Mouse (Mus musculus) cerebellum, postnatal 36 days (tissue): ENCODE measurements at regions not wholly inside any gene's neighbourhood (a gene's known extent, or its start where the extent isn't known, plus 50 kb on each side); places are given as distances from the start of the nearest gene placed in this dataset.

Experiments
- DNase-seq, 2 experiments: peaks; one replicate each; pipeline ENCODE4 v3.0.0; 2021 to 2022; ENCODE audit warnings: mixed read lengths in 2 of 2

- no peak for DNase-seq
These were observed 205.7 kb downstream of the Rpap3 start for GRCm38 (mm10) chr15:97499821-97500385.

- DNase-seq, result no peak
These were observed 206.4 kb downstream of the Rpap3 start for GRCm38 (mm10) chr15:97499240-97499639.

- no peak for DNase-seq
These were observed 207.2 kb downstream of the Rpap3 start for GRCm38 (mm10) chr15:97498375-97498774.

- DNase-seq, result no peak
These were observed 209.6 kb downstream of the Rpap3 start for GRCm38 (mm10) chr15:97496026-97496425.

- DNase-seq, result no peak
These were observed 212.3 kb downstream of the Rpap3 start for GRCm38 (mm10) chr15:97493340-97493739.

GRCm38 (mm10) chr15:97491796-97492195, 213.8 kb downstream of the Rpap3 start:
- DNase-seq, result no peak

- no peak for DNase-seq
These were observed 218.2 kb downstream of the Rpap3 start for GRCm38 (mm10) chr15:97487425-97487824.

GRCm38 (mm10) chr15:97471986-97472779, 225.1 kb upstream of the Amigo2 start:
- DNase-seq, result no peak

- no peak for DNase-seq
These were observed 224.4 kb upstream of the Amigo2 start for GRCm38 (mm10) chr15:97471476-97471875.

- DNase-seq, result no peak
These were observed 222.7 kb upstream of the Amigo2 start for GRCm38 (mm10) chr15:97469684-97470344.

GRCm38 (mm10) chr15:97468732-97469683, 221.9 kb upstream of the Amigo2 start:
- no peak for DNase-seq

- DNase-seq, result no peak
These were observed 220.8 kb upstream of the Amigo2 start for GRCm38 (mm10) chr15:97467781-97468485.

- no peak for DNase-seq
These were observed 219.9 kb upstream of the Amigo2 start for GRCm38 (mm10) chr15:97466906-97467465.

GRCm38 (mm10) chr15:97466110-97466509, 219.0 kb upstream of the Amigo2 start:
- DNase-seq, result no peak

- no peak for DNase-seq
These were observed 218.3 kb upstream of the Amigo2 start for GRCm38 (mm10) chr15:97465366-97465765.

GRCm38 (mm10) chr15:97464737-97465136, 217.7 kb upstream of the Amigo2 start:
- DNase-seq, result no peak

- DNase-seq, result no peak
These were observed 215.5 kb upstream of the Amigo2 start for GRCm38 (mm10) chr15:97462587-97462986.

- DNase-seq, result no peak
These were observed 214.9 kb upstream of the Amigo2 start for GRCm38 (mm10) chr15:97462006-97462405.

GRCm38 (mm10) chr15:97461060-97461459, 214.0 kb upstream of the Amigo2 start:
- no peak for DNase-seq

- no peak for DNase-seq
These were observed 213.3 kb upstream of the Amigo2 start for GRCm38 (mm10) chr15:97460360-97460719.

GRCm38 (mm10) chr15:97459606-97460359, 212.7 kb upstream of the Amigo2 start:
- no peak for DNase-seq
